Mouse (Mus musculus): Measurements from ENCODE around the gene Usp20. TPM values are rescaled to one million over a fixed set of nuclear protein-coding genes. Genes with fewer than 3 reads are reported as not detected.

Gene Usp20
- polyA plus RNA-seq (2012; rRNA removed; ENCODE audit: low replicate concordance): 19.3 and 21.0 TPM in 2 replicates

DNA sequence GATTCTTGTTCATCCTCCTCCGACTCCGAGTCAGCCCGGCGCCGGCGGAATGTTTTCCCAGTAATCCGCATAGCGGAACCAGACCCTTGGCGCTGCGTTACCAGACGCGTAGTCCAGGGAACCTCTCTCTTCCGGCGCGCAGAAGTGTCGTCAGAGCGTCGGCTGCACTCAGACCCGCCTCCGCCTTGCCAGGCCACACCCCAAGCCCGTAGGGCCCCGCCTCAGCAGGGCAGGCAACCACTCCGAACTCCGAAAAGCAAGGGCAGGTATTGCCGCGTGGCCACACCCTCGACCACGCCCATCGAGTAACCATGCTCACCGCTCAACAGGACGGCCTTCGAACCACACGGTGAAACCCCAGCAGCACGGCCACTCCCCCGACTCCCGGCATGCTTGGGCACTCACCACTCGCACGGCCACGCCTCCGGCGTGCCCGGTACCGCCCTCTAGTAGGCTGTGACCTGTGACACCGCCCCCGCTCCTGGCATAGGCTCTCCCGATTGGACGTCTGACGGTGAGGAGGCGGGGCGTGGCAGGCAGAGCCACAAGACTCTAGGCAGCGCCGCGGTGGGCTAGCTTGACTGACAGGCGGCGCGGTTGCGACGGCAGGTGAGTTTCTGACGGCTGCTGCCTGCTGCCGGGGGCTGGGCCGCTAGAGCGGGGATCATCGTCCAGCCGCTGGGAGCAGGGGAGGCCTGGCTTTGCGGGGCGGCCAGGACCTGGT is at the start of gene Usp20, which contains the start of gene BC005624:
Gene Usp20, plus strand, starts transcription at position 490 of the 724 bp plus-strand sequence.
Gene BC005624, minus strand, starts transcription at position 412 of the 724 bp plus-strand sequence.

DNA sequence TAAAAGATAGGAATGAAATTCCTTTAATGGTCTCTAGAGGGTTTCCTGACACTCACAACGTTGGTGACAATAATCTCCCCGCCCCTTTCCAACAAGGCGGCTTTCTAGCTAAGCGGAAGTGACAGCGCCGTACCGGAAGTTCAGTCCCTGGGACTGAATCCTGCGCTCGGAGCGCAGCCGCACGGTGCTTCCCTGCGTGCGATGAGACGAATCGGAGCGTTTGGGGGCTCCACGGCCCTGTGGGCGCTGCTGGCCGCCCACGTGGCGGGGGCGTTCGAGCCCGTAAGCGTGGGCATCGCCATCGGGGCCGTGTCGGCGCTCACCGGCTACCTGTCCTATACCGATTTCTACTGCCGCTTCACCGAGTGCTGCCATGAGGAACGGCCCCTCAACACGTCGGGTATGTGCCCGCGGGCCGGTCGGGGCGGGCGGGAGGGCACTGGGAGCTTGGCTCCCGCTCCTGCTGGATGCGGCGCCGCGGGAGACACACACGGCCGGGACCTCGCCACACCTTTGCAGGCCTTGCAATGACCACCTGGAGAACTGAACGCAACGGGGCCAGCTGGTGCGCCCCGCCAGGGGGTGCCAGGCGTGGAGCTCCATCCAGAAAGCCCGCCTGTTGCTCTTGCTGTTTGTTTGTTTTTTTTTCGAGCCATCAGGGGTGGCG is 29.1 kb upstream of the Usp20 start, which contains the start of gene Tor1b:
Gene Tor1b, plus strand, starts transcription at position 136 of the 667 bp plus-strand sequence.

DNA sequence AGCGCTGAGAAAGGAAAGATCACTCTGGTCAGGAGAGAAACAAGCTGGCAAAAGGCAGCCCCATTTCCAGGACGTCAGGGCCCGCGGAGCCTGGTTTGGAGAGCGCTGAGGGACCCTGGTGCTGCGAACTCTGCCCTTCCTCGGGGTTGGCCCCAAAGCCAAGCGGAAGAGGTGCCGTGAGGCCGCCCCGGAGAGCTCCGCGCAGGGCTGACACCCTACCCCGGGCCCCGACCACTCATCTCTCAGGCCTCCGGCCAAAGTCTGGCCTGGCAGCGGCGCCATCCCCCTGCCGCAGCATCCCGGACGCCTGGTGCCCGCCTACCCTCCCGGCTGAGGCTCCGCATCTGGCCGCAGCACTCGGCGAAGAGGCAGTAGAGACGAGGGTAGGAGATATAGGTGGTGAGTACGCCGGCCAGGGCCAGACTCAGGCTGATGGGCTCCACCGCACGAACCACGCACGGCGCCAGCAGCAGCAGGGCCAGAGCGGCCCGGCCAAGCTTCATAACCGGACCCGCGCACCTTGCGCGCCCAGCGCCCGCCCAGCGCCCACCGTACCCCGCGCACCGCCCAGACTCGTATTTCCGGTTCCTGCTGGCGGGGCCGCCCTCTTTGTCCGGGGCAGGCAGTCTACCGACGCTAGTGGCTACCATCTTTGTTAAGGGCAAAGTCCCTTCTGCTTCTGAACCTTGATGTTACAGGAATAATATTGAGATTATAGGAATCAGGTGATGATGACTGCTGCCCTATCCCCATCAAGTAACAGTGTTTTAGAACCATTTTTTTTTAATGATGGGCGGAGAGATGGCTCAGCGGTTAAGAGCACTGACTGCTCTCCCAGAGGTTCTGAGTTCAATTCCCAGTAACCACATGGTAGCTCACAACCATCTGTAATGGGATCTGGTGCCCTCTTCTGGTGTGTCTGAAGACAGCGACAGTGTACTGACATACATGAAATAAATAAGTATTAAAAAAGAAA is 14.4 kb upstream of the Usp20 start, which contains the start of gene Tor1a:
Gene Tor1a, minus strand, starts transcription at position 582 of the 976 bp plus-strand sequence.

Other genes starting within 250 kb of the Usp20 start
- 1.4 and 3.2 TPM in 2 replicates for gene 1700001O22Rik, start 178.6 kb upstream of the Usp20 start, polyA plus RNA-seq (2012; rRNA removed; ENCODE audit: low replicate concordance)
- gene Ntmt1, start 174.5 kb upstream of the Usp20 start, polyA plus RNA-seq (2012; rRNA removed; ENCODE audit: low replicate concordance): 28.6 and 37.2 TPM in 2 replicates
- gene Asb6, start 151.9 kb upstream of the Usp20 start, polyA plus RNA-seq (2012; rRNA removed; ENCODE audit: low replicate concordance): 32.2 and 65.8 TPM in 2 replicates
- 31.2 and 44.3 TPM in 2 replicates for gene Prrx2, start 147.3 kb upstream of the Usp20 start, polyA plus RNA-seq (2012; rRNA removed; ENCODE audit: low replicate concordance)
- 120 and 129 TPM in 2 replicates for gene Ptges, start 52.4 kb upstream of the Usp20 start, polyA plus RNA-seq (2012; rRNA removed; ENCODE audit: low replicate concordance)
- 26.8 and 33.4 TPM in 2 replicates for gene Tor1b, start 29.3 kb upstream of the Usp20 start, polyA plus RNA-seq (2012; rRNA removed; ENCODE audit: low replicate concordance)
- 37.6 and 46.1 TPM in 2 replicates for gene Tor1a, start 14.3 kb upstream of the Usp20 start, polyA plus RNA-seq (2012; rRNA removed; ENCODE audit: low replicate concordance)
- 15.3 and 26.7 TPM in 2 replicates for gene BC005624, start 78 bp upstream of the Usp20 start, polyA plus RNA-seq (2012; rRNA removed; ENCODE audit: low replicate concordance)
- gene Fnbp1, start 159.7 kb downstream of the Usp20 start, polyA plus RNA-seq (2012; rRNA removed; ENCODE audit: low replicate concordance): 65.8 and 75.6 TPM in 2 replicates
- gene Gpr107, start 170.0 kb downstream of the Usp20 start, polyA plus RNA-seq (2012; rRNA removed; ENCODE audit: low replicate concordance): 23.4 and 30.0 TPM in 2 replicates